Mouse (Mus musculus) forebrain, embryonic 13.5 days (tissue): ENCODE measurements around the gene Pla2g6. TPM values are rescaled to one million over a fixed set of nuclear protein-coding genes. Genes with fewer than 3 reads are reported as not detected.

ENCODE experiments used
- ATAC-seq: fragments of 200-750 bp; cut with Nextera tagmentation; 2 replicates; pipeline ENCODE4 v1.8.0; 2017
- H3K27ac ChIP-seq: fragments of 300-500 bp; sonication (generic); 2 replicates; pipeline ENCODE4 v1.5.1; 2015; ENCODE audit warnings: inconsistent platforms, mild to moderate bottlenecking, moderate library complexity
- H3K27me3 ChIP-seq: fragments of 300-500 bp; sonication (generic); 2 replicates; pipeline ENCODE4 v1.6.1; 2015; ENCODE audit warnings: mild to moderate bottlenecking, inconsistent platforms
- H3K36me3 ChIP-seq: fragments of 300-500 bp; sonication (generic); 2 replicates; pipeline ENCODE4 v1.6.1; 2015; ENCODE audit warnings: mild to moderate bottlenecking, inconsistent platforms; ENCODE audit not compliant: poor library complexity, severe bottlenecking
- H3K4me1 ChIP-seq: fragments of 300-500 bp; sonication (generic); 2 replicates; pipeline ENCODE4 v1.6.1; 2015; ENCODE audit warnings: inconsistent platforms
- H3K4me2 ChIP-seq: fragments of 300-500 bp; sonication (generic); 2 replicates; pipeline ENCODE4 v1.6.1; 2015; ENCODE audit warnings: inconsistent platforms, mild to moderate bottlenecking, moderate library complexity
- H3K4me3 ChIP-seq: fragments of 300-500 bp; sonication (generic); 2 replicates; pipeline ENCODE4 v1.5.1; 2015; ENCODE audit warnings: mild to moderate bottlenecking, inconsistent platforms
- H3K9ac ChIP-seq: fragments of 300-500 bp; sonication (generic); 2 replicates; pipeline ENCODE4 v1.6.1; 2015; ENCODE audit warnings: mild to moderate bottlenecking, inconsistent platforms
- H3K9me3 ChIP-seq: fragments of 300-500 bp; sonication (generic); replicated peaks from 2 replicates; pipeline ENCODE4 v1.6.1; 2016; ENCODE audit warnings: inconsistent platforms
- WGBS: fragments of 180-500 bp; shearing (Covaris S2); methylation state at CpG from one replicate; pipeline ENCODE4 v1.1.7; 2015; 5-methylcytosine and 5-hydroxymethylcytosine counted together
- polyA plus RNA-seq: library from polyadenylated mRNA; unstranded; fragments of >200 nt; fragmentation: Nextera tagmentation; extraction: Ambion mirVana; gene quantifications from 2 replicates; pipeline ENCODE4 v1.2.1, GENCODE M21; 2015

Gene Pla2g6
- polyA plus RNA-seq, 1 experiment from 2014 or later: 24.9 TPM

- H3K9me3 ChIP-seq: no peaks in the 10 kb centered on the region
- no peak overlapping the region for H3K27ac ChIP-seq
- WGBS: 85% methylated on average over 5 of the region's 5 CpGs
- H3K9ac ChIP-seq: no peak overlapping the region
- H3K27me3 ChIP-seq: no peaks in the 10 kb centered on the region
- no peaks in the 10 kb centered on the region for H3K4me1 ChIP-seq
- H3K4me3 ChIP-seq: no peak overlapping the region
- H3K36me3 ChIP-seq: 0 out of 2 replicates have a peak, but pooled peaks cover 15% of the 10 kb centered on the region
- H3K4me2 ChIP-seq: no peak overlapping the region
- ATAC-seq: no peak
These were observed 45.8 kb downstream of the Pla2g6 start for GRCm38 (mm10) chr15:79282434-79282833.

DNA sequence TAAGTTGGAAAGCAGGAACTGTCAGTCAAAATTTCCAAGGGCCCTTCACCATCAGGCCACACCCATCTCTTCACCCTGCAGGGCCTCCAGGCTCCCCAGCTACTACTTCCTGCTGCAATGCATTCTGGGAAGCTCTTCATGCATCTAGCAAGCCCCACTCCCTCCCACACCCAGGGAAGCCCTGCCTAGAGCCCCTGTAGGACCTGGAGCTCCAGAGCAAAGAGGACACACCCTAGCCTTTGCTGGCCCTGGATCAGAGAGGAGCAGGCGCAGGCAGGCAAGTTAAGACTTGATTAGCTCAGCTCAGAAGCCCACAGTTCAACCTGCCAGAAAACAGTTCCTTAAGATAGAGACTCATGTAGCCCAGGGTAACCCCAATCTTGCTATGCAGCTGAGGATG lies 46.8 kb downstream of the Pla2g6 start:
- WGBS: 64% methylated on average over 1 of the region's 1 CpGs
- Histone ChIP-seq H3K9ac (no peak overlapping the region), H3K27me3 (no peaks in the 10 kb centered on the region), H3K4me3 (no peak overlapping the region), H3K4me2 (no peak overlapping the region), H3K4me1 (no peaks in the 10 kb centered on the region), H3K36me3 (0 out of 2 replicates have a peak, but pooled peaks cover 5% of the 10 kb centered on the region), H3K27ac (no peak overlapping the region), H3K9me3 (no peaks in the 10 kb centered on the region)
- ATAC-seq: no peak

DNA sequence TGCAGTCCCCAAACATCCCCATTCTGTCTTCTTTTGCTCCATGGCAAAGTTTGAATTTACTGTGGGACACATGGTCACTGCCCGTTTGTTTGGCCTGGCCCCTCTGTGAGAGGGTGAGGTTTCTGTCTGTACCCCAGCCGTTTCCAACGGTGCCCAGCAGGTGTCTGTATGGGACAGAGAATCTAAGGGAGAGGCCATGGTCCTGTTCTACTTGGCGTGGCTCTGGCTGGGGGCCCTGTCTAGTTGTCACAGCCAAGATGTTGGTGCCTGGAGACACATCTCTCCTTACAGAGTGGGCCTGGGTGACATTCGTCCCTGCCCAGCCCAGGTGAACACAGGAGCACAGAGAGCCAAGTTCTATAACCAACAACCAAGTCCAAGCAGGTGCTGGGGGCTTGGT lies 47.3 kb downstream of the Pla2g6 start:
- 66% methylated on average over 5 of the region's 5 CpGs for WGBS
- H3K4me2 ChIP-seq: no peak overlapping the region
- H3K27me3 ChIP-seq: no peaks in the 10 kb centered on the region
- H3K9ac ChIP-seq: no peak overlapping the region
- no peak overlapping the region for H3K4me3 ChIP-seq
- no peak for ATAC-seq
- H3K4me1 ChIP-seq: no peaks in the 10 kb centered on the region
- no peak overlapping the region for H3K27ac ChIP-seq
- H3K9me3 ChIP-seq: no peaks in the 10 kb centered on the region
- no peaks in the 10 kb centered on the region for H3K36me3 ChIP-seq

DNA sequence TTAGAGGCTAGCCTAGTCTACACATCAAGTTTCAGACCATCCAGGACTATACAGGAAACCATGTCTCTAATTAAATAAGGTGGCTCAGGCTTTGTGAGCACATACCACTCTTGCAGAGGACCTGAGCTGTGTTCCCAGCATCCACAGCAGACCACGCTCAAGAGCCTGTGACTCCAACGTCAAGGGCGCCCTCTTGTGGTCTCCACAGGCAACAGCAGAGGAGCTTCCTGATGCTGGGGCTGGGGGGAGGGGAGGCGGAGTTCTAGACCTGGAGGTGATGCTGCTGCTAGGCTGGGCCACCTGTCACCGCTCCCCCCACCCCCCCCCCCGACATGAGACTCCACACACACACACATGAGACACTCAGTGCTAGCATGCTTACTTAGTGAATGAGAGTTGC lies 48.0 kb downstream of the Pla2g6 start:
- H3K36me3 ChIP-seq: no peaks in the 10 kb centered on the region
- no peaks in the 10 kb centered on the region for H3K27me3 ChIP-seq
- H3K9me3 ChIP-seq: no peaks in the 10 kb centered on the region
- H3K4me2 ChIP-seq: no peak overlapping the region
- no peaks in the 10 kb centered on the region for H3K4me1 ChIP-seq
- H3K4me3 ChIP-seq: no peak overlapping the region
- WGBS: 25% methylated on average over 6 of the region's 6 CpGs
- ATAC-seq: no peak
- H3K27ac ChIP-seq: no peak overlapping the region
- no peak overlapping the region for H3K9ac ChIP-seq

- H3K27me3 ChIP-seq: no peaks in the 10 kb centered on the region
- H3K9me3 ChIP-seq: no peaks in the 10 kb centered on the region
- no peaks in the 10 kb centered on the region for H3K4me1 ChIP-seq
- H3K9ac ChIP-seq: no peak overlapping the region
- no peak for ATAC-seq
- WGBS: 80% methylated on average over 10 of the region's 10 CpGs
- no peak overlapping the region for H3K4me2 ChIP-seq
- no peak overlapping the region for H3K27ac ChIP-seq
- no peaks in the 10 kb centered on the region for H3K36me3 ChIP-seq
- no peak overlapping the region for H3K4me3 ChIP-seq
These were observed 50.5 kb downstream of the Pla2g6 start for GRCm38 (mm10) chr15:79277728-79278127.

DNA sequence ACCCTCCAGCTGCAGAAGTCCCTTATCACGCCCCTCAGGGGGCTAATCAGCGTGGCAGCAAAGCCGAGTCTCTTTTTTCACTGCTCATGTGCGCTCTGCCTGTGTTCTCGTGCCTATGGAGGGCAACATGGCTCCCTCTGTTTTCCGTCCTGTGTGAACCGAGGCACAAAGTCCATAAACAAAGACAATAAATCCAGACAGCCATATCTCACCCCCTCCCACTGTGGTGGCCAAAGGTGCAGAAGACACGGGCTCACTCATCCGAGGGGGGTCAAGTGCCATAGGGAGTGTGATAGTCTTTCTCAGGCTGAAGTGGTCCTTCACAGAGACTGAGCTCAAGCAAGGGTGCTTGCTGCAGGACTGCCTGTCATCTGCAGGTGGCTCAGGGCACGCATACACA lies 55.2 kb downstream of the Pla2g6 start:
- peaks cover 5% of the 10 kb centered on the region; the same call in 1 of the 2 replicates for H3K27me3 ChIP-seq
- H3K9me3 ChIP-seq: no peaks in the 10 kb centered on the region
- no peak overlapping the region for H3K4me3 ChIP-seq
- peaks cover 16% of the 10 kb centered on the region for H3K4me1 ChIP-seq
- H3K9ac ChIP-seq: no peak overlapping the region
- no peak for ATAC-seq
- H3K4me2 ChIP-seq: no peak overlapping the region
- WGBS: 60% methylated on average over 10 of the region's 10 CpGs
- H3K36me3 ChIP-seq: no peaks in the 10 kb centered on the region
- H3K27ac ChIP-seq: no peak overlapping the region

GRCm38 (mm10) chr15:79271124-79271746 lies 57.0 kb downstream of the Pla2g6 start:
- no peaks in the 10 kb centered on the region for H3K9me3 ChIP-seq
- peak overlapping the region; percentile 63 for H3K9ac ChIP-seq
- H3K27ac ChIP-seq: no peak overlapping the region
- ATAC-seq: 0 out of 2 replicates have a peak, but pooled peaks have one; percentile 48
- peaks cover 16% of the 10 kb centered on the region for H3K4me1 ChIP-seq
- peak overlapping the region; percentile 47 for H3K4me3 ChIP-seq
- WGBS: 15% methylated on average over 17 of the region's 17 CpGs
- no peaks in the 10 kb centered on the region for H3K36me3 ChIP-seq
- H3K27me3 ChIP-seq: peaks cover 5% of the 10 kb centered on the region; the same call in 1 of the 2 replicates
- H3K4me2 ChIP-seq: peak overlapping the region; percentile 94

DNA sequence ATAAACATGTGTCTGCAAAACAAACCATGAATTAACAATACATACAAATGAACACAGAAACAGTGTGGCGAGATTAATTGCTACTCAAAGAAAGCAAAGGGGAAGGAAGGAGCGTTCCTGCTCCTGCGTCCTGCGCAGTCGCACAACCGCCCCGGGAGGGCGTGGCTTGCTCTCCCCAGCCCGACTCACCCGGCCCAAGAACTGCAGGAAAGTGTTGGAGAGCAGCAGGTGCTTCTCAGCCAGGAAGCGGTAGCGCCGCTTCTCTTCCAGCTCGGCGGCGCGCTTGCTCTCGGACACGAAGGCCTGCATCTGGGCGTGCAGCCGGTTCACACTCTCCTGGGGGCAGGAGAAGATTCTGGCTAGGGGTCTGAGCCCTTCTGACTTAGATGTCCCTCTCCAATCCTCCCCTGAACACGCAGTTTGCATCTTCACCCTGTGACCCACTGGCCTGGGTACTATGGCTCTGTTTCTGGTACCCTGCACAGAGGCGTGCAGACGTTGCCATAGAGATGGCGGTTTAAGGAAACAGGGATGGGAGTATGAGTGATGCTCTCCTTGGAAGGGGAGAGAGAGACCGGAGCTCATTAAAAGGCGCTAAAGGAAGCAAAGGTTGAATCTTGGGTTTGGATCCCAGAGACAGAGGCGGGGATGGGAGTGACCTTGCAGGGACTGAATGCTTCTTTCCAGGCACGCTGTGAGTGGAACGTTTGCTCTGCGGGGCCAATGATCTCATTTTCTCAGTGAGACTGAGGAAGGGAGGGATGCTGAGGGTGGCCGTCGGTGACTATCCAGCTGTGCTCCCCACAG lies 57.7 kb downstream of the Pla2g6 start:
- H3K4me1 ChIP-seq: peaks cover 16% of the 10 kb centered on the region
- peak; percentile 78 for ATAC-seq
- no peaks in the 10 kb centered on the region for H3K9me3 ChIP-seq
- peak overlapping the region; percentile 35; the same call in 1 of the 2 replicates for H3K27ac ChIP-seq
- peak overlapping the region; percentile 47 for H3K4me3 ChIP-seq
- H3K9ac ChIP-seq: peak overlapping the region; percentile 63
- peak overlapping the region; percentile 94 for H3K4me2 ChIP-seq
- peaks cover 5% of the 10 kb centered on the region; the same call in 1 of the 2 replicates for H3K27me3 ChIP-seq
- H3K36me3 ChIP-seq: no peaks in the 10 kb centered on the region
- WGBS: under 1% methylated on average over 33 of the region's 33 CpGs

- H3K4me3 ChIP-seq: no peak overlapping the region
- H3K27ac ChIP-seq: no peak overlapping the region
- no peaks in the 10 kb centered on the region for H3K36me3 ChIP-seq
- no peak for ATAC-seq
- 25% methylated on average over 1 of the region's 1 CpGs for WGBS
- peaks cover 19% of the 10 kb centered on the region for H3K27me3 ChIP-seq
- peaks cover 16% of the 10 kb centered on the region for H3K4me1 ChIP-seq
- H3K4me2 ChIP-seq: no peak overlapping the region
- H3K9me3 ChIP-seq: no peaks in the 10 kb centered on the region
- no peak overlapping the region for H3K9ac ChIP-seq
These were observed 59.7 kb downstream of the Pla2g6 start for GRCm38 (mm10) chr15:79268521-79268920.

DNA sequence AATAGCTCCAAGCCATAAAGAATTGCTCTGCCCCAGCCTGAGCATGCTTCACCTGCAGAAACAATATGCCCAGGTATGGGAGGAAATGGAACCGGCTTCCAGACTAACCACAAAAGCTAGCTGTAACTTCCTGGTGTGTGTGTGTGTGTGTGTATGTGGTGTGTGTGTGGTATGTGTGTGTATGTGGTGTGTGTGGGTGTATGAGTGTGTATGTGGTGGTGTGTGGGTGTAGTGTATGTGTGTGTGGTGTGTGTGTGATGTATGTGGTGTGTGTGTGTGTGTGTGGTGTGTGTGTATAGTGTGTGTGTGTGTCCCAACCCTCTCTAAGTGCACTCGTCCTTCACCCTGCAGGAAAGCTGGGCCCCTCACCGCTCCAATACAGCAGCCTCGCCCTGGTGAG lies 62.8 kb downstream of the Pla2g6 start:
- WGBS: 73% methylated on average over 4 of the region's 4 CpGs
- Histone ChIP-seq H3K27ac (no peak overlapping the region), H3K9ac (no peak overlapping the region), H3K4me2 (no peak overlapping the region), H3K4me1 (peaks cover 20% of the 10 kb centered on the region), H3K9me3 (no peaks in the 10 kb centered on the region), H3K36me3 (no peaks in the 10 kb centered on the region), H3K4me3 (no peak overlapping the region), H3K27me3 (peaks cover 50% of the 10 kb centered on the region)
- ATAC-seq: no peak

- WGBS: 88% methylated on average over 6 of the region's 6 CpGs
- Histone ChIP-seq H3K4me3 (no peak overlapping the region), H3K27ac (no peak overlapping the region), H3K36me3 (no peaks in the 10 kb centered on the region), H3K27me3 (peaks cover 61% of the 10 kb centered on the region), H3K4me2 (no peak overlapping the region), H3K9ac (no peak overlapping the region), H3K4me1 (peaks cover 15% of the 10 kb centered on the region), H3K9me3 (no peaks in the 10 kb centered on the region)
- ATAC-seq: no peak
These were observed 64.5 kb downstream of the Pla2g6 start for GRCm38 (mm10) chr15:79263726-79264125.

DNA sequence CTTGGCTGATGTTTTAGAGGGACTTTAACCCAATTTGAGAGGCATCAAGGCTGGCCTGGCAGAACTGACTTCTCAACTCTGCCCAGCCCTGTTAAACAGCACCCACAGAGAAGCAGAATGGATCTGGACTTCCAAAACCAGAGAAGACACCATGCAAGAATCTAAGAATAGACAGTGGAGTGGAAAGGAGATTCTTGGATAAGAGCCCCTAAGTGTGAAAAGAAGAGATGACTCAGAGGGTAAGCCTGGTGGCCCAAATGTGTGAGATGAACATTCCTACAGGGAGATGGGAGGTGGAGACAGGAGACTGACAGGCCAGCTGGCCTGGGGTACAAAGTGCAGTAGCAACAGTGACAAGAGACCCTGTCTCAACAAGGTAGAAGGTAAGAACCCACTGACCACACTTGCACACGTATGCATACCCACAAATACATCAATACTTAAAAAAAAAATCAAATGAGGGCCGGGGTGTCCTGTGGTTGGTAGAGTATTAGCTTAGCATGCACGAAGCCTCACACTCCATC lies 65.3 kb downstream of the Pla2g6 start:
- ATAC-seq: no peak
- no peaks in the 10 kb centered on the region for H3K36me3 ChIP-seq
- H3K27me3 ChIP-seq: peaks cover 69% of the 10 kb centered on the region
- peaks cover 15% of the 10 kb centered on the region for H3K4me1 ChIP-seq
- no peak overlapping the region for H3K4me3 ChIP-seq
- no peak overlapping the region for H3K9ac ChIP-seq
- peak overlapping the region; percentile 92; the same call in 1 of the 2 replicates for H3K4me2 ChIP-seq
- H3K27ac ChIP-seq: no peak overlapping the region
- 97% methylated on average over 3 of the region's 3 CpGs for WGBS
- no peaks in the 10 kb centered on the region for H3K9me3 ChIP-seq
